Mouse (Mus musculus) gastrocnemius, postnatal 4 days (tissue): ENCODE results near the gene Gm45521. TPM values are rescaled to one million over a fixed set of nuclear protein-coding genes. Genes with fewer than 3 reads are reported as not detected.

Experiments
- DNase-seq, 2 experiments: peaks; one replicate each; pipeline ENCODE4 v3.0.0; 2021 to 2022; ENCODE audit warnings: low spot score in 2 of 2, mixed read lengths in 2 of 2
- total RNA-seq, 2 experiments: library from RNA; stranded (reverse); gene quantifications; 2 replicates each; pipeline ENCODE4 v1.2.3; 2021

The Gm45521 gene
- total RNA-seq, 2 experiments from 2014 or later, result not detected

GRCm38 (mm10) chr14:7951234-7951633 lies 5.9 kb upstream of the Gm45521 start:
- DNase-seq, result no peak

GRCm38 (mm10) chr14:7952610-7953254 lies 4.4 kb upstream of the Gm45521 start:
- DNase-seq, result no peak

- no peak for DNase-seq
Observed at GRCm38 (mm10) chr14:7954071-7954471, 3.0 kb upstream of the Gm45521 start.

GRCm38 (mm10) chr14:7956427-7956826 lies 661 bp upstream of the Gm45521 start:
- no peak for DNase-seq

- DNase-seq, result no peak
Observed at GRCm38 (mm10) chr14:7960616-7961015, 3.5 kb downstream of the Gm45521 start.

GRCm38 (mm10) chr14:7961714-7962113 lies 4.6 kb downstream of the Gm45521 start:
- DNase-seq, result no peak

- no peak for DNase-seq
Observed at GRCm38 (mm10) chr14:7962626-7963025, 5.5 kb downstream of the Gm45521 start.

GRCm38 (mm10) chr14:7963160-7963559 lies 6.1 kb downstream of the Gm45521 start:
- DNase-seq, result no peak

- DNase-seq, result peak in 1 of 2 experiments; percentile 44
Observed at GRCm38 (mm10) chr14:7964219-7964889, 7.3 kb downstream of the Gm45521 start.

GRCm38 (mm10) chr14:7971889-7972493 lies 14.9 kb downstream of the Gm45521 start:
- no peak for DNase-seq

GRCm38 (mm10) chr14:7974643-7975042 lies 17.6 kb downstream of the Gm45521 start:
- no peak for DNase-seq

- DNase-seq, result no peak
Observed at GRCm38 (mm10) chr14:7975177-7975576, 18.1 kb downstream of the Gm45521 start.

- DNase-seq, result no peak
Observed at GRCm38 (mm10) chr14:7977471-7977870, 20.4 kb downstream of the Gm45521 start.

- no peak for DNase-seq
Observed at GRCm38 (mm10) chr14:7978183-7978582, 21.1 kb downstream of the Gm45521 start.

GRCm38 (mm10) chr14:7981226-7981625 lies 24.1 kb downstream of the Gm45521 start:
- DNase-seq, result no peak

GRCm38 (mm10) chr14:7986913-7987312 lies 29.8 kb downstream of the Gm45521 start:
- DNase-seq, result no peak

GRCm38 (mm10) chr14:7989371-7989770 lies 32.3 kb downstream of the Gm45521 start:
- DNase-seq, result no peak

GRCm38 (mm10) chr14:7989961-7990360 lies 32.9 kb downstream of the Gm45521 start:
- DNase-seq, result no peak

- no peak for DNase-seq
Observed at GRCm38 (mm10) chr14:7991108-7991776, 34.2 kb downstream of the Gm45521 start.

- DNase-seq, result no peak
Observed at GRCm38 (mm10) chr14:7992158-7992557, 35.1 kb downstream of the Gm45521 start.

- DNase-seq, result peak in 1 of 2 experiments; percentile 40
Observed at GRCm38 (mm10) chr14:7994271-7994767, 37.2 kb downstream of the Gm45521 start, which contains the start of gene Dnase1l3. Gene Dnase1l3, minus strand, starts transcription at chr14:7994573.
